Mouse (Mus musculus): ENCODE measurements around the gene Foxp4.

DNA sequence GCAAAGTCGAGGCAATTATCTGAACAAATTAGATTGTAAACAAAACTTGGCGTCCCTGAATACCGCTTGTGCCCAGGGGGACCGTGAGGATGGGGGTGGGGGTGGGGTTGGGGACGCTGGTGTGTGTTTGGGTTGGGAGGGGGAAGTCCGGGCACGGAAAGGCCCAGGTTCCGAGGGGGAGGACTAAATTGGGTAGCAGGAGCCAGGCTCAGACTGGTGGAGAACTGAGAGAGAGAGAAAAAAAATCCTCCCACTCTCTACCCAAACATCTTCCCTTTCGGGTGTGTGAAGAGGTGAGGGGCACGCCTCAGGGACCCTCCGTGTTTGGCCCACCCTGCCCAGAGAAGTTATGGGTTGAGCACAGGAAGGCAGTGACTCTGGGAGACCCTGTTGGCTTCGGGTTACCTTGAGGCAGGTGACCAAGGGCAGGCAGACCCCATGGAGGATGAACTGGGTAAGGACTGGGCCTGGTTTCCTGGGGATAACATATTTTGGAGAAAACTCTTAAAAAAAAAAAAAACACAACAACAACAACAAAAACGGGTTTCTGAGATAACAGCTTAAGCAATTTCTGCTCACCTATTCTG, 988 bp upstream of the Foxp4 start:
- no peak for TF ChIP-seq FOSL1 (IDR thresholded peaks at IDR 0.05; ENCODE audit: insufficient read depth, low read length, poor library complexity, severe bottlenecking)
- no peak for TF ChIP-seq CTCF (IDR thresholded peaks at IDR 0.05; ENCODE audit: control insufficient read depth, insufficient read depth, insufficient read length)

Data from C2C12 (cell line).